Mouse (Mus musculus): ENCODE results near the gene Garnl3.

- TF ChIP-seq CTCF (IDR thresholded peaks at IDR 0.05; ENCODE audit: extremely low read depth, insufficient read depth, low read length) (0 out of 2 replicates have a peak, but pooled peaks have one; percentile 12), POLR2A (IDR thresholded peaks at IDR 0.05; ENCODE audit: extremely low read depth, insufficient read depth, low read length) (no peak)
Measured at GRCm38 (mm10) chr2:33024564-33024963, 106.9 kb downstream of the Garnl3 start.
